10 mouse cellular contexts compared by ENCODE assay signal in genomic region chr8:83390006-83390701, GRCm38 (mm10). TPM values are rescaled to one million over a fixed set of nuclear protein-coding genes. Genes with fewer than 3 reads are reported as not detected.
DNase-seq lines count a peak whose midpoint lies in the region; ATAC-seq and TF ChIP-seq lines count a peak whose summit lies in the region.
"Had no signal": no experiment of that assay in that cellular context is flagged by ENCODE, and none has a peak within 500 bp of the region (broad histone marks: within the 10 kb centered on the region; RNA-seq: fewer than 3 reads in every experiment).

No protein-coding gene starts in this region.

- no peak for TF ChIP-seq CTCF in left cerebral cortex, adult 2 months (IDR thresholded peaks at IDR 0.05)
- TF ChIP-seq CTCF in embryonic fibroblast, embryonic 13.5 days (IDR thresholded peaks at IDR 0.05; ENCODE audit: borderline replicate concordance, insufficient read depth, low read length), result no peak
- no peak for TF ChIP-seq CTCF in intestine, postnatal 0 days (IDR thresholded peaks at IDR 0.05; ENCODE audit: low read depth)
- no peak for TF ChIP-seq CTCF in olfactory bulb, adult 2 months (IDR thresholded peaks at IDR 0.05; ENCODE audit: insufficient read depth, low read depth, low read length)

- H3K4me1 ChIP-seq in embryonic fibroblast, embryonic 13.5 days (ENCODE audit: control insufficient read depth, insufficient read depth, low read length), result no peaks in the 10 kb centered on the region
- H3K4me1 ChIP-seq in intestine, postnatal 0 days (replicated peaks; ENCODE audit: control insufficient read depth, insufficient read depth, low read length), result no peaks in the 10 kb centered on the region
- peaks cover 5% of the 10 kb centered on the region for H3K4me1 ChIP-seq in olfactory bulb, adult 2 months (ENCODE audit: control insufficient read depth, insufficient read depth, low read length)

- H3K4me2 ChIP-seq in intestine, postnatal 0 days (replicated peaks; ENCODE audit: low read depth), result peak overlapping the region; percentile 62

- H3K27me3 ChIP-seq in intestine, postnatal 0 days (replicated peaks; ENCODE audit: control insufficient read depth, insufficient read depth, low read length), result peaks cover 21% of the 10 kb centered on the region

- no peak for TF ChIP-seq POLR2A in embryonic fibroblast, embryonic 13.5 days (IDR thresholded peaks at IDR 0.05; ENCODE audit: low read depth, low read length)
- TF ChIP-seq POLR2A in olfactory bulb, adult 2 months (IDR thresholded peaks at IDR 0.05; ENCODE audit: insufficient read depth, low read depth, low read length), result no peak; the same call in 1 of the 2 replicates

- peak overlapping the region; percentile 69 for H3K4me3 ChIP-seq in left cerebral cortex, adult 2 months
- H3K4me3 ChIP-seq in embryonic fibroblast, embryonic 13.5 days (ENCODE audit: insufficient read depth, low read length), result peak overlapping the region; percentile 33; the same call in 1 of the 2 replicates
- peak overlapping the region; percentile 32 for H3K4me3 ChIP-seq in intestine, postnatal 0 days (ENCODE audit: low read depth, low read length)
- peak overlapping the region; percentile 80 for H3K4me3 ChIP-seq in olfactory bulb, adult 2 months (ENCODE audit: insufficient read depth, low read depth, low read length)

- 11% methylated on average over 14 of the region's 14 CpGs for WGBS in intestine, postnatal 0 days
- whole genome bisulfite sequencing in olfactory bulb, adult 2 months, result 5% methylated on average over 14 of the region's 14 CpGs

- intact Hi-C loops in left cerebral cortex, adult 2 months (cut with DNase I), result no loop called here

- H3K27ac ChIP-seq in left cerebral cortex, adult 2 months, result peak overlapping the region; percentile 12; the same call in 1 of the 2 replicates
- H3K27ac ChIP-seq in embryonic fibroblast, embryonic 13.5 days (ENCODE audit: insufficient read depth, low read length), result no peak overlapping the region
- no peak overlapping the region for H3K27ac ChIP-seq in intestine, postnatal 0 days (ENCODE audit: low read depth, low read length)
- no peak overlapping the region for H3K27ac ChIP-seq in olfactory bulb, adult 2 months (ENCODE audit: insufficient read depth, low read depth, low read length)

- H3K36me3 ChIP-seq in intestine, postnatal 0 days (ENCODE audit: control insufficient read depth, insufficient read depth), result no peaks in the 10 kb centered on the region

- no peak overlapping the region for H3K9ac ChIP-seq in intestine, postnatal 0 days (ENCODE audit: low read depth, low read length)

- H3K9me3 ChIP-seq in intestine, postnatal 0 days (ENCODE audit: control insufficient read depth), result no peaks in the 10 kb centered on the region

- no peak for ATAC-seq in intestine, postnatal 0 days

- DNase-seq in left cerebral cortex, adult 2 months (ENCODE audit: extremely low spot score in 1 of 2, low spot score in 2 of 2), result no peak
- DNase-seq in left cerebral cortex, adult 8-10 months (ENCODE audit: low spot score in 2 of 2), result no peak
- no peak for DNase-seq in layer of hippocampus, postnatal 10 days (ENCODE audit: low spot score in 2 of 2)
- no peak for DNase-seq in thymus, postnatal 4 days
- DNase-seq in embryo, embryonic 10 days (ENCODE audit: low spot score), result no peak

RNA-seq across cellular contexts. Expression of gene Clgn, which starts 0.5 kb away (rescaled TPM):
- 1 to 10 TPM; 8.7 to 8.8 TPM for total RNA-seq in left cerebral cortex, adult 2 months (2021)
- total RNA-seq in left cerebral cortex, adult 8-10 months (2022), result 1 to 10 TPM; 8.6 to 9.6 (median 9.2) TPM
- polyA plus RNA-seq in embryonic fibroblast, embryonic 13.5 days (2011; ENCODE audit: insufficient read length, low read depth, missing spikeins), result not detected in 2 replicates
- 0.13 and 0.18 TPM in 2 replicates for polyA plus RNA-seq in intestine, postnatal 0 days (2015; fragmentation: Nextera tagmentation; extraction: Ambion mirVana)
- polyA plus RNA-seq in olfactory bulb, adult 2 months (2012; ENCODE audit: insufficient read depth, insufficient read length, low replicate concordance, missing spikeins), result not detected in 2 replicates
- 10 to 100 TPM; 10.6 TPM for total RNA-seq in layer of hippocampus, postnatal 10 days (2021)
- total RNA-seq: hematopoietic stem cell, adult 5-6 weeks had no signal

RNA-seq across cellular contexts. Expression of gene Mgat4d, which starts 41.9 kb away (rescaled TPM):
- total RNA-seq in left cerebral cortex, adult 2 months (2021), result not detected
- total RNA-seq in left cerebral cortex, adult 8-10 months (2022), result not detected
- polyA plus RNA-seq in embryonic fibroblast, embryonic 13.5 days (2011; ENCODE audit: insufficient read length, low read depth, missing spikeins), result not detected in 2 replicates
- not detected in 2 replicates for polyA plus RNA-seq in intestine, postnatal 0 days (2015; fragmentation: Nextera tagmentation; extraction: Ambion mirVana)
- not detected in 2 replicates for polyA plus RNA-seq in olfactory bulb, adult 2 months (2012; ENCODE audit: insufficient read depth, insufficient read length, low replicate concordance, missing spikeins)
- total RNA-seq in layer of hippocampus, postnatal 10 days (2021), result not detected
- total RNA-seq: adrenal gland, adult 8-10 months; hematopoietic stem cell, adult 5-6 weeks had no signal

RNA-seq across cellular contexts. Expression of gene Elmod2, which starts 57.9 kb away (rescaled TPM):
- 10 to 100 TPM; 12.1 to 12.7 TPM for total RNA-seq in left cerebral cortex, adult 2 months (2021)
- total RNA-seq in left cerebral cortex, adult 8-10 months (2022), result 10 to 100 TPM; 10.0 to 12.4 (median 12.0) TPM
- polyA plus RNA-seq in embryonic fibroblast, embryonic 13.5 days (2011; ENCODE audit: insufficient read length, low read depth, missing spikeins), result 13.4 and 20.5 TPM in 2 replicates
- 5.6 and 6.3 TPM in 2 replicates for polyA plus RNA-seq in intestine, postnatal 0 days (2015; fragmentation: Nextera tagmentation; extraction: Ambion mirVana)
- not detected in 2 replicates for polyA plus RNA-seq in olfactory bulb, adult 2 months (2012; ENCODE audit: insufficient read depth, insufficient read length, low replicate concordance, missing spikeins)
- total RNA-seq in layer of hippocampus, postnatal 10 days (2021), result 10 to 100 TPM; 15.1 to 16.0 TPM
